Mouse (Mus musculus) hindbrain, embryonic 12.5 days (tissue): ENCODE measurements around the gene Cog5. TPM values are rescaled to one million over a fixed set of nuclear protein-coding genes. Genes with fewer than 3 reads are reported as not detected.

Experiments used
- ATAC-seq: fragments of 200-750 bp; cut with Nextera tagmentation; 2 replicates; pipeline ENCODE4 v1.8.0; 2017; ENCODE audit warnings: moderate TSS enrichment; ENCODE audit not compliant: low FRiP score
- H3K27ac ChIP-seq: fragments of 300-500 bp; sonication (generic); 2 replicates; pipeline ENCODE4 v1.5.1; 2016; ENCODE audit warnings: mild to moderate bottlenecking
- H3K27me3 ChIP-seq: fragments of 300-500 bp; sonication (generic); 2 replicates; pipeline ENCODE4 v1.6.1; 2016; ENCODE audit warnings: mild to moderate bottlenecking
- H3K36me3 ChIP-seq: fragments of 300-500 bp; sonication (generic); 2 replicates; pipeline ENCODE4 v1.6.1; 2016; ENCODE audit warnings: mild to moderate bottlenecking
- H3K4me1 ChIP-seq: fragments of 300-500 bp; sonication (generic); 2 replicates; pipeline ENCODE4 v1.6.1; 2016
- H3K4me2 ChIP-seq: fragments of 300-500 bp; sonication (generic); replicated peaks from 2 replicates; pipeline ENCODE4 v1.6.1; 2016; ENCODE audit warnings: mild to moderate bottlenecking
- H3K4me3 ChIP-seq: fragments of 300-500 bp; sonication (generic); 2 replicates; pipeline ENCODE4 v1.5.1; 2016; ENCODE audit warnings: mild to moderate bottlenecking
- H3K9ac ChIP-seq: fragments of 300-500 bp; sonication (generic); 2 replicates; pipeline ENCODE4 v1.6.1; 2016; ENCODE audit warnings: mild to moderate bottlenecking, moderate library complexity
- H3K9me3 ChIP-seq: fragments of 300-500 bp; sonication (generic); replicated peaks from 2 replicates; pipeline ENCODE4 v1.6.1; 2016; ENCODE audit warnings: mild to moderate bottlenecking
- WGBS: fragments of 180-500 bp; shearing (Covaris S2); methylation state at CpG from one replicate; pipeline ENCODE4 v1.1.7; 2016; 5-methylcytosine and 5-hydroxymethylcytosine counted together
- polyA plus RNA-seq: library from polyadenylated mRNA; unstranded; fragments of >200 nt; fragmentation: Nextera tagmentation; extraction: Ambion mirVana; gene quantifications from 2 replicates; pipeline ENCODE4 v1.2.1, GENCODE M21; 2016

Gene Cog5
- polyA plus RNA-seq, 1 experiment from 2014 or later: 38.1 TPM

DNA sequence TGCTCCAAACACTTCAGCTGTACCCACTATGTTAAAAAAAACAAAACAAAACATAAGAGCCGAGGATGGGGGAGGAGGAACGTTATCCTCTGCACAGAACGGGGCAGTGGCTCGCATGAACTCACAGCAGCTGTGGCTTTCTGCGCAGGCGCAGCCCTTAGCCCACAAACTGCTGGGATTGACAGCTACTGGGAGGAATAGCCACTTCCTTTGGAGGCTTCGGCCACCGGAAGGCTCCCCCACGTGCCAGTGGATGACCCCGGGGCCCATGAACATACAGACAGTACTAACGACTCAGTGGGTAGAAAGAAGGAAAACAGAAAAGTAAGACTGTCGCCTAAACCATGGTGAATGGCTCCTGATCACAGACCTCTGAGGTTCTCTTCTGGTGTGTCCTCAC, 330.0 kb downstream of the Cog5 start:
- H3K4me2 ChIP-seq: no peak overlapping the region
- H3K4me3 ChIP-seq: no peak overlapping the region
- H3K9me3 ChIP-seq: no peaks in the 10 kb centered on the region
- no peak overlapping the region for H3K27ac ChIP-seq
- WGBS: 72% methylated on average over 12 of the region's 12 CpGs
- H3K27me3 ChIP-seq: no peaks in the 10 kb centered on the region
- H3K4me1 ChIP-seq: peaks cover 7% of the 10 kb centered on the region; the same call in 1 of the 2 replicates
- ATAC-seq: no peak
- no peak overlapping the region for H3K9ac ChIP-seq
- no peaks in the 10 kb centered on the region for H3K36me3 ChIP-seq

- WGBS: 95% methylated on average over 6 of the region's 6 CpGs
- Histone ChIP-seq H3K9me3 (no peaks in the 10 kb centered on the region), H3K9ac (no peak overlapping the region), H3K4me2 (no peak overlapping the region), H3K27ac (no peak overlapping the region), H3K4me3 (no peak overlapping the region), H3K4me1 (peaks cover 7% of the 10 kb centered on the region; the same call in 1 of the 2 replicates), H3K36me3 (no peaks in the 10 kb centered on the region), H3K27me3 (no peaks in the 10 kb centered on the region)
- ATAC-seq: no peak
Observed at GRCm38 (mm10) chr12:31985738-31986137, 331.1 kb downstream of the Cog5 start.

- Histone ChIP-seq H3K27ac (no peak overlapping the region), H3K27me3 (no peaks in the 10 kb centered on the region), H3K9me3 (no peaks in the 10 kb centered on the region), H3K4me2 (no peak overlapping the region), H3K4me1 (peaks cover 7% of the 10 kb centered on the region; the same call in 1 of the 2 replicates), H3K9ac (no peak overlapping the region), H3K4me3 (no peak overlapping the region), H3K36me3 (no peaks in the 10 kb centered on the region)
- 88% methylated on average over 2 of the region's 2 CpGs for WGBS
- no peak for ATAC-seq
Observed at GRCm38 (mm10) chr12:31986463-31986862, 331.8 kb downstream of the Cog5 start.

Other genes starting within 250 kb of the Cog5 start
- gene Cbll1, start 155.3 kb upstream of the Cog5 start, polyA plus RNA-seq: 15.9 and 18.1 TPM in 2 replicates
- gene Slc26a4, start 94.9 kb upstream of the Cog5 start, polyA plus RNA-seq: 0.25 and 0.44 TPM in 2 replicates
- 29.7 and 34.4 TPM in 2 replicates for gene Bcap29, start 20.2 kb upstream of the Cog5 start, polyA plus RNA-seq
- 7.2 and 9.1 TPM in 2 replicates for gene Dus4l, start within 50 bp of the Cog5 start, polyA plus RNA-seq
- 10.7 and 11.0 TPM in 2 replicates for gene Gpr22, start 59.1 kb downstream of the Cog5 start, polyA plus RNA-seq